Mouse (Mus musculus) forebrain, embryonic 16.5 days (tissue): ENCODE measurements around the gene Arid5b. TPM values are rescaled to one million over a fixed set of nuclear protein-coding genes. Genes with fewer than 3 reads are reported as not detected.

Source experiments
- ATAC-seq: fragments of 200-750 bp; cut with Nextera tagmentation; 2 replicates; pipeline ENCODE4 v1.8.0; 2017; ENCODE audit warnings: mild to moderate bottlenecking, moderate library complexity
- H3K27ac ChIP-seq: fragments of 300-500 bp; sonication (generic); 2 replicates; pipeline ENCODE4 v1.5.1; 2014; ENCODE audit warnings: low read length, control low read depth
- H3K27me3 ChIP-seq: fragments of 300-500 bp; sonication (generic); replicated peaks from 2 replicates; pipeline ENCODE4 v1.6.1; 2014; ENCODE audit warnings: low read length; ENCODE audit not compliant: control insufficient read depth, insufficient read depth
- H3K36me3 ChIP-seq: fragments of 300-500 bp; sonication (generic); 2 replicates; pipeline ENCODE4 v1.6.1; 2014; ENCODE audit not compliant: control insufficient read depth, insufficient read depth
- H3K4me1 ChIP-seq: fragments of 300-500 bp; sonication (generic); replicated peaks from 2 replicates; pipeline ENCODE4 v1.6.1; 2014; ENCODE audit warnings: low read length; ENCODE audit not compliant: control insufficient read depth, insufficient read depth
- H3K4me2 ChIP-seq: fragments of 300-500 bp; sonication (generic); 2 replicates; pipeline ENCODE4 v1.6.1; 2014; ENCODE audit warnings: mild to moderate bottlenecking, low read length, control low read depth
- H3K4me3 ChIP-seq: fragments of 300-500 bp; sonication (generic); replicated peaks from 2 replicates; pipeline ENCODE4 v1.5.1; 2014; ENCODE audit warnings: mild to moderate bottlenecking, low read length, control low read depth
- H3K9ac ChIP-seq: fragments of 300-500 bp; sonication (generic); replicated peaks from 2 replicates; pipeline ENCODE4 v1.6.1; 2014; ENCODE audit warnings: low read depth, low read length, control low read depth
- H3K9me3 ChIP-seq: fragments of 300-500 bp; sonication (generic); 2 replicates; pipeline ENCODE4 v1.6.1; 2016; ENCODE audit warnings: low read length; ENCODE audit not compliant: control insufficient read depth
- WGBS: fragments of 180-500 bp; shearing (Covaris S2); extraction: QIAGEN DNeasy Blood & Tissue Kit; methylation state at CpG from one replicate; pipeline ENCODE4 v1.1.7; 2014; 5-methylcytosine and 5-hydroxymethylcytosine counted together
- polyA plus RNA-seq: library from polyadenylated mRNA; unstranded; fragments of >200 nt; fragmentation: Nextera tagmentation; extraction: Ambion mirVana; gene quantifications from 2 replicates; pipeline ENCODE4 v1.2.1, GENCODE M21; 2015

The Arid5b gene
- polyA plus RNA-seq, 1 experiment from 2014 or later, result 14.7 TPM

DNA sequence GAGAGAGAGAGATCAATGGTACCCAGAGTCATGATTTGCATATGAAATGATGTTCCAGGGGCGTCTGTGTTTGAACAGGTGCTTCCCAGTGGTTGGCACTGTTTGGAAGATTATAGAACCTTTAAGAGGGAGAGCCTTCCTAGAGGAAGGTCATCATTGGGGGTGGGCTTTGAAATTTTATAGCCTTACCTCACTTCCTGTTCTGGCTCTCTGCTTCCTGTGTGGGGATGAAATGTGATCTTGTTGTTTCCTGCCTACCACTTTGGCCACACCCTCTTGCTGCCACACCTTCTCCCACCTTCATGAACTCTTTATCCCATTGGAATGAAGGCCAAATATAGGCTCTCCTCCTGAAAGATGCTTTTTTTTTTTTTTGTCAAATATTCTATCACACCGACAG is 55.9 kb downstream of the Arid5b start:
- no peaks in the 10 kb centered on the region for H3K27me3 ChIP-seq
- WGBS, result 80% methylated on average over 2 of the region's 2 CpGs
- H3K27ac ChIP-seq, result no peak overlapping the region
- H3K4me1 ChIP-seq, result no peaks in the 10 kb centered on the region
- H3K36me3 ChIP-seq, result no peaks in the 10 kb centered on the region
- H3K4me2 ChIP-seq, result no peak overlapping the region
- H3K4me3 ChIP-seq, result no peak overlapping the region
- ATAC-seq, result no peak
- no peak overlapping the region for H3K9ac ChIP-seq
- H3K9me3 ChIP-seq, result no peaks in the 10 kb centered on the region

DNA sequence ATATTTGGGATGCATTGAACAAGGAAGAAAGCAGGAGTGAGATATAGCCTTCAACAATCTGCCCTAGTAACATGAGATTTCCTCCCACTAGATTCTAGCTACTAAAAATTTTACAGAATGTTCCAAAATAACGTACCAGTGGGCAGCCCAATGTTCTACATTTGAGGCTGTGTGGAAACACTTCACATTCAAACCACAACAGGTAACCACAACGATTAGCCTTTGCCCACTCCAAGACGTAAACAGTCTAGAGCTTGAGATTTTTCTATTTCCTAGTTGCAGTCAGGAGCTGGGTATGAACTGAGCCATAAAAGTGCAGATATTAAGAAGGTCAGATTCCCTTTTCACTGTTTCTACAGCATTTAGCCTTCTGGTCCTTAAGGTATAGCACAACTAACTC is 56.5 kb downstream of the Arid5b start:
- Histone ChIP-seq H3K9ac (no peak overlapping the region), H3K4me1 (no peaks in the 10 kb centered on the region), H3K9me3 (peaks cover 4% of the 10 kb centered on the region), H3K4me3 (no peak overlapping the region), H3K27me3 (no peaks in the 10 kb centered on the region), H3K36me3 (no peaks in the 10 kb centered on the region), H3K27ac (no peak overlapping the region), H3K4me2 (no peak overlapping the region)
- 93% methylated on average over 3 of the region's 3 CpGs for WGBS
- ATAC-seq, result no peak

- Histone ChIP-seq H3K4me1 (no peaks in the 10 kb centered on the region), H3K4me2 (no peak overlapping the region), H3K27ac (no peak overlapping the region), H3K4me3 (no peak overlapping the region), H3K27me3 (no peaks in the 10 kb centered on the region), H3K9ac (no peak overlapping the region), H3K36me3 (0 out of 2 replicates have a peak, but pooled peaks cover 2% of the 10 kb centered on the region), H3K9me3 (peaks cover 5% of the 10 kb centered on the region)
- no peak for ATAC-seq
- 83% methylated on average over 9 of the region's 9 CpGs for WGBS
These were observed 59.2 kb downstream of the Arid5b start for GRCm38 (mm10) chr10:68219327-68219726.

GRCm38 (mm10) chr10:68218678-68219077 is 59.9 kb downstream of the Arid5b start:
- Histone ChIP-seq H3K9me3 (peaks cover 5% of the 10 kb centered on the region), H3K4me1 (no peaks in the 10 kb centered on the region), H3K27me3 (no peaks in the 10 kb centered on the region), H3K4me2 (no peak overlapping the region), H3K36me3 (0 out of 2 replicates have a peak, but pooled peaks cover 2% of the 10 kb centered on the region), H3K27ac (no peak overlapping the region), H3K9ac (no peak overlapping the region), H3K4me3 (no peak overlapping the region)
- WGBS, result 93% methylated on average over 4 of the region's 4 CpGs
- ATAC-seq, result no peak

DNA sequence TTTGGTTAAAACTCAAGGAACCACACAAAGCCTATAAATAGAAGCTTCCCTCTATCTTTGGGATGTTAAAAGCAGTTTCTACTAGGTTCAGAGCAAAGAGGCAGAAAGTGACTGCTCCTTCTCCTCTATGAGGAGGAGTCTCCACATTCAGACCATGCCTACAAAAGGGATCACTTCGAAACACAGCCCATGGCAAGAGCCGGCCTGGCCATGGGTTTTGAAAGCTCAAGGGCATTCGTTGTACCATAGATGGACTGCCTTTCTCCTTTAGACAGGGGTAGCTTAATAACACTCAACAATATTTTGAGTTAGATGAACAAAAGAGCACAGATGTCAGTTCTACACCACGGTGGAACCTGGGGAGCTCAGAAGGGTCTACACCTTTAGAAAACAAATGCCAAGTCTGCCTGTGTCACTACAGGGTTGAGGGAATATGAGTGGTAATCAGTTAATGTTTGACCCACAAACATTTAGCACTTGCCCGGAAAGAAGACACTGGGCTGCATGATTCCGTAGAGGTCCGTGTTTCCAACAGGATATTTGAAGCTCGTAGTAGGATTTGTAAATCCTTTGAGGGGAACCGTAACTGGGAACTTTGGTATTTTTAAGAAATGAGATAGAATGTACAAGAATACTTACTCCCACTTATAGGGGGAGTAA is 63.6 kb downstream of the Arid5b start:
- Histone ChIP-seq H3K9me3 (peaks cover 5% of the 10 kb centered on the region), H3K9ac (no peak overlapping the region), H3K4me3 (no peak overlapping the region), H3K36me3 (0 out of 2 replicates have a peak, but pooled peaks cover 2% of the 10 kb centered on the region), H3K4me2 (no peak overlapping the region), H3K27me3 (no peaks in the 10 kb centered on the region), H3K4me1 (peaks cover 8% of the 10 kb centered on the region; the same call in 1 of the 2 replicates), H3K27ac (no peak overlapping the region)
- 94% methylated on average over 9 of the region's 9 CpGs for WGBS
- ATAC-seq, result no peak

DNA sequence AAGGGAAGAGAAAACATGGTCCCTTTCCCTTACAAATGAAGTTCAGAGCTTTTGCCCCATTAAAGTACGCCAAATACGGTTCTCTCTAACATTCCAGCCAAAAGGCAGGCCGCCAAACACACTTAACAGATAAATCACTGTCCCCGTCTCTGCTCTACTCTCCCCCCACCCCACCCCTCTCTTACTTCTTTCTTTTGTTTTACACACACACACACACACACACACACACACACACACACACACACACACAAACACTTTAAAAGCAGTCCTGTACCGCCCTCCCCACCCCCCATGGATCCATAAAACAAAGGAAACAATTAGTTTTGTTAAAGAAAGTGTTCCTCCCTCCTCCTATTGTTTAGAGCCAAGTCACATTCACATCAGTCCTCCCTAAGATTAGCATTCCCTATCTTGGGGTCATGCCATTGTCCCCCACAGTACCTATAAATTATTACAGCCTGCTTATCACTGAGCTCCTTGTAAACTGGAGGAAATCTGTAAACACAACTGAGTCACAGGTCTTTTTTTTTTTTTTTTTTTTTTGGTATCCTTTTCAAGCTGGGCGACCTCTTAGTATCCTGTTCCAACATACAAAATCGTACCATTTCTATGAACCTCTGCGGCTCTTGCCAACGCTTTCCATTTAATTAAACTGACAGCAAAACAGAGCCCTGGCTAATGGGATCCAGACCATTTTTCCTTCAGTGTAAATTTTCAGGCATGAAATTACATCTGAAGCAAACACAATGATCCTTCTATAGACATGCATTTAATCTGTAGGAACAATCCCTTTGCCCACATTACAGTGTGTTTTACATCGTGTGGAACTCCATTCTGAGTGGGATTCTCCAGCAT is 66.3 kb downstream of the Arid5b start:
- H3K36me3 ChIP-seq, result 0 out of 2 replicates have a peak, but pooled peaks cover 2% of the 10 kb centered on the region
- ATAC-seq, result no peak
- no peak overlapping the region for H3K4me3 ChIP-seq
- peaks cover 19% of the 10 kb centered on the region for H3K4me1 ChIP-seq
- no peaks in the 10 kb centered on the region for H3K27me3 ChIP-seq
- H3K27ac ChIP-seq, result no peak overlapping the region
- H3K4me2 ChIP-seq, result no peak overlapping the region
- H3K9me3 ChIP-seq, result peaks cover 4% of the 10 kb centered on the region
- no peak overlapping the region for H3K9ac ChIP-seq
- 22% methylated on average over 10 of the region's 10 CpGs for WGBS

DNA sequence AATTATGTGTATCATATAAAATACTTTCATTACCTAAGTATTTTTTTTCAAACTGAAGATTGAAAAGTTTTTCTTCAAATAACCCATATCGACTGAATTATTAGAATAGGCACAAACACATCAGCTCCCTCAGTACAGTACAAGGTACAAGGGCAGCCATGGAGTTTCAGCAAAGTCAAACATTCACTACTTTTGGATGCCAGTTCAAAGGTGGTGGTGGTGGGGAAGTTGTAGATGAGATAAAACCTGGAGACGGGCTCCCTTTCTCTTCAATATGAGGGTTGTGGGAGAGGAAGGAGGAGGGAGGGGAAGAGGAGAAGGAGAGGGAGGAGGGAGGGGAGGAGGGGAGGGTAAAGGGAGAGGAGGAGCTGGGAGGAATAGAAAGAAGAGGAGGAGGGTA is 67.0 kb downstream of the Arid5b start:
- 59% methylated on average over 2 of the region's 2 CpGs for WGBS
- H3K4me3 ChIP-seq, result no peak overlapping the region
- ATAC-seq, result no peak

DNA sequence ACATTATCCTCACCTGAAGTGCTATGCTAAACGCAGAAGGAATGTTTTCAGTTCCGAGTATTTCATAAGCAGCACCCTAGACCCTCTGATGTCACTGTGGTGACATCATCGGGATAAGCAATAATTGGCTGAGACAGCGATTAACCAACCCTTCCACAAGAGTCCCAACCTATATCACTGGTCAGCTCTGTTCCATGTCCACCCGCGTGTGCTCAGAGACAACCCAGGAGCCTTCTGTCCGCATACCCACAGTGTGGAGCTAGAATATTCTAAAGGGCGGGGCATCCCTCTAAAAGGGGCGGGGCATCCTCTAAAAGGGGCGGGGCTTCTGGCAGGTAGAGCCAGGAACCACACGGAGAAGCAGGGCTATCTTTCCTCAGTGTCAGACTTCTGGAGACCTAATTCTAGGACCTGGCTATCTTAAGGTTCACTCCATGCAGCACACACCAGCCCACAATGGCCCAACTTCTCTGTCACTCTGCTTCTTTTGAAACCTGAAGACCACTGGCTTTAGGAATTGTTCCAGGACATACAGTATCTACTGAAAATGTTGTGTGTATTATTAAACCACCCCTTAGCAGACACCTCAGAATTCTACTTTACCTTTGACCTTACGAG is 68.4 kb downstream of the Arid5b start:
- peak; percentile 10; the same call in 1 of the 2 replicates for ATAC-seq
- WGBS, result 88% methylated on average over 12 of the region's 12 CpGs
- no peaks in the 10 kb centered on the region for H3K27me3 ChIP-seq

More for the DNA sequence above, 67.0 kb downstream of the Arid5b start:
- Histone ChIP-seq H3K36me3 (0 out of 2 replicates have a peak, but pooled peaks cover 2% of the 10 kb centered on the region), H3K27ac (no peak overlapping the region), H3K4me2 (no peak overlapping the region), H3K27me3 (no peaks in the 10 kb centered on the region), H3K9me3 (no peaks in the 10 kb centered on the region), H3K4me1 (peaks cover 19% of the 10 kb centered on the region), H3K9ac (no peak overlapping the region)

DNA sequence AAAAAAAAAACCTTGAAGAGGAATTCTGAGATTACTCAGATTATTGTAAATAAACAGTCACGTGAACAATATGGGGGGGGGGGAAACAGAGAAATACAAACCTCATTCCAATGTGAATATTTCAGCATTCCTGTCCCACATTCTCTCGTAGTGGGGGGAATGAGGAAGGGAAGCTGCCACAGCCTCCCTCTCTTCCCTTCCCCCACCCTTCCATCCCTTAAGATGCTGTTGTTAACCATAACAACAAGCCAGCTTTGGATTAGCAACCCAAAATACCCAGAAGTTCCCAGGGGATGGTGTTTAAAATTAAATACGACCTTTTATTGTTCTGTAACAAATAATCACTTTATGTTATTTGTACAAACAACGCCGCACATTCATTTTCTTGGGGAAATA is 69.9 kb downstream of the Arid5b start:
- Histone ChIP-seq H3K36me3 (no peaks in the 10 kb centered on the region), H3K9me3 (no peaks in the 10 kb centered on the region), H3K4me3 (no peak overlapping the region), H3K27me3 (no peaks in the 10 kb centered on the region), H3K4me1 (peaks cover 19% of the 10 kb centered on the region), H3K9ac (no peak overlapping the region), H3K4me2 (peak overlapping the region; percentile 17; the same call in 1 of the 2 replicates), H3K27ac (no peak overlapping the region)
- WGBS, result 45% methylated on average over 5 of the region's 5 CpGs
- no peak for ATAC-seq

More for the DNA sequence above, 68.4 kb downstream of the Arid5b start:
- H3K27ac ChIP-seq, result no peak overlapping the region
- H3K36me3 ChIP-seq, result no peaks in the 10 kb centered on the region
- H3K4me1 ChIP-seq, result peaks cover 19% of the 10 kb centered on the region
- no peaks in the 10 kb centered on the region for H3K9me3 ChIP-seq
- no peak overlapping the region for H3K4me3 ChIP-seq
- no peak overlapping the region for H3K4me2 ChIP-seq
- no peak overlapping the region for H3K9ac ChIP-seq
